Mouse (Mus musculus) midbrain, postnatal 0 days (tissue): ENCODE data around the gene Trove2. TPM values are rescaled to one million over a fixed set of nuclear protein-coding genes. Genes with fewer than 3 reads are reported as not detected.

Source experiments
- ATAC-seq: fragments of 200-750 bp; cut with Nextera tagmentation; 2 replicates; pipeline ENCODE4 v1.8.0; 2017; ENCODE audit warnings: moderate number of reproducible peaks, mild to moderate bottlenecking, moderate TSS enrichment, moderate library complexity; ENCODE audit not compliant: low FRiP score
- DNase-seq: peaks from one replicate; pipeline ENCODE4 v3.0.0-alpha.2; 2015; ENCODE audit warnings: low spot score
- H3K27ac ChIP-seq: fragments of 300-500 bp; sonication (generic); 2 replicates; pipeline ENCODE4 v1.5.1; 2014; ENCODE audit warnings: low read depth, mild to moderate bottlenecking, low read length, mixed read lengths
- H3K27me3 ChIP-seq: fragments of 300-500 bp; sonication (generic); 2 replicates; pipeline ENCODE4 v1.6.1; 2014; ENCODE audit warnings: low read length, control low read depth, mixed read lengths; ENCODE audit not compliant: insufficient read depth
- H3K36me3 ChIP-seq: fragments of 300-500 bp; sonication (generic); 2 replicates; pipeline ENCODE4 v1.6.1; 2014; ENCODE audit warnings: low read length, control low read depth, mixed read lengths; ENCODE audit not compliant: insufficient read depth
- H3K4me1 ChIP-seq: fragments of 300-500 bp; sonication (generic); 2 replicates; pipeline ENCODE4 v1.6.1; 2014; ENCODE audit warnings: mild to moderate bottlenecking, control low read depth, antibody characterized with exemption, low read length, mixed read lengths; ENCODE audit not compliant: insufficient read depth
- H3K4me2 ChIP-seq: fragments of 300-500 bp; sonication (generic); 2 replicates; pipeline ENCODE4 v1.6.1; 2014; ENCODE audit warnings: low read depth, mild to moderate bottlenecking, low read length, mixed read lengths; ENCODE audit not compliant: poor library complexity, severe bottlenecking
- H3K4me3 ChIP-seq: fragments of 300-500 bp; sonication (generic); 2 replicates; pipeline ENCODE4 v1.5.1; 2014; ENCODE audit warnings: low read depth, mild to moderate bottlenecking, low read length, moderate library complexity
- H3K9ac ChIP-seq: fragments of 300-500 bp; sonication (generic); replicated peaks from 2 replicates; pipeline ENCODE4 v1.6.1; 2014; ENCODE audit warnings: mild to moderate bottlenecking, low read length, moderate library complexity, mixed read lengths; ENCODE audit not compliant: poor library complexity, severe bottlenecking
- H3K9me3 ChIP-seq: fragments of 300-500 bp; sonication (generic); 2 replicates; pipeline ENCODE4 v1.6.1; 2016; ENCODE audit warnings: low read length, control low read depth
- CTCF ChIP-seq: IDR thresholded peaks from 2 replicates; pipeline ENCODE4 v1.5.1; 2016; ENCODE audit warnings: antibody characterized with exemption, mild to moderate bottlenecking
- WGBS: fragments of 180-500 bp; shearing (Covaris S2); extraction: QIAGEN DNeasy Blood & Tissue Kit; methylation state at CpG from one replicate; pipeline ENCODE4 v1.1.7; 2014; 5-methylcytosine and 5-hydroxymethylcytosine counted together
- polyA plus RNA-seq: library from polyadenylated mRNA; unstranded; fragments of >200 nt; fragmentation: Nextera tagmentation; extraction: Ambion mirVana; gene quantifications from 2 replicates; pipeline ENCODE4 v1.2.1, GENCODE M21; 2015
- total RNA-seq: library from RNA; depleted of rRNA; stranded (reverse); fragments of >200 nt; gene quantifications from 2 replicates; pipeline ENCODE4 v1.2.3, GENCODE M21; 2014; rRNA removed

The Trove2 gene
- total and polyA plus RNA-seq, 2 experiments from 2014 or later: 24.9 to 31.5 TPM

DNA sequence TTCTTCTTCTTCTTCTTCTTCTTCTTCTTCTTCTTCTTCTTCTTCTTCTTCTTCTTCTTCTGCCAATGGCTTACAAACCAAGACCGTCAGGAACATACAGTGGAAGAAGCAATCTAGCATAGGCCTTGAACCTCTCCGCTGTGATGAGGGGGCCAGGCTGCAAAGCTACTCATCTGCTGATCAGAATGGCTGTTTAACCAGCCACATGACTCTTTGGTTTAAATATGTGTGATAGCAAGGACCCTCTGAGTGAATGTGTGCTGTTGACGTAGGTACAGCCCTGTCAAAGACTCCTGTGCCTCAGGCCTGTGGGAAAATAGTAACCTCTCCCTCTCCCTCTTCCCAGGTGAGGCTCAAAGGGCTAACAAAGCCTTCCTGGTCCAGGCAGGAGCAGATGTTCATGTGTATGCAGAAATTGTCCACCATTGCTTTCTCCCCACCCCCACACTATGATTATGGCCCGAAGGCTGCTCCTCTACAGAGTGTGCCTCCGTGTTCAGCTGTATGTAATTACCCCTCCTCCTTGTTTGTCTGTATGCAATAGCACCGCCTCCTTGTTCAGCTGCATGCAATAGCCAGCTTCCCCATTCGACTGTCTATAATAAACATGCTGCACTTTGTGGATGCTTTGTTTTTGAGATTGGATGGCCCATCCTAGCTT lies 66.8 kb downstream of the Trove2 start:
- Histone ChIP-seq H3K9ac (no peak overlapping the region), H3K4me1 (no peaks in the 10 kb centered on the region), H3K4me2 (no peak overlapping the region), H3K36me3 (no peaks in the 10 kb centered on the region), H3K4me3 (no peak overlapping the region), H3K27me3 (no peaks in the 10 kb centered on the region), H3K27ac (no peak overlapping the region), H3K9me3 (no peaks in the 10 kb centered on the region)
- no peak for TF ChIP-seq CTCF
- DNase-seq: no peak
- 78% methylated on average over 7 of the region's 7 CpGs for WGBS
- no peak for ATAC-seq

DNA sequence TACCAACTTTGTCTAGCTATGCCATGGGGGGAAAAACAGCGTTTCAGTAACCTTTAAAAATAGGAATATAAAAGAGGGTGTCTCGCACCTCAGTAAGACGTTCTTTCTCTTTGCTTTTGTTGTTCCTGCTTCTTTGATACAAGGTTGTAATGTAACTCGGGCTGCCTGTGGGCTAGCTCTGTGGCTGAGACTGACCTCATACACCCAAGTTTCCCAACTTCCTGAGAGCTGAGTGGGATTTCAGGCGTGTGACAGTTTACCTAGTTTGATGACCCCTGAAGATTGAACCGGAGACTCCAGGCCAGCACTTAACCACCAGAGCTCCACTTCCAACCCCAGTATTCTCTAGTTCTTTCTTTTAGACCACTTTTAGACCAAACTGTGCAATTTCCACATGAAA lies 68.5 kb downstream of the Trove2 start:
- no peaks in the 10 kb centered on the region for H3K27me3 ChIP-seq
- H3K9ac ChIP-seq: no peak overlapping the region
- no peak overlapping the region for H3K27ac ChIP-seq
- no peak for TF ChIP-seq CTCF
- H3K4me3 ChIP-seq: no peak overlapping the region
- WGBS: 83% methylated on average over 6 of the region's 6 CpGs
- H3K4me1 ChIP-seq: no peaks in the 10 kb centered on the region
- H3K9me3 ChIP-seq: no peaks in the 10 kb centered on the region
- H3K36me3 ChIP-seq: no peaks in the 10 kb centered on the region
- ATAC-seq (no peak), DNase-seq (no peak)
- no peak overlapping the region for H3K4me2 ChIP-seq

- Histone ChIP-seq H3K27me3 (no peaks in the 10 kb centered on the region), H3K9ac (no peak overlapping the region), H3K27ac (no peak overlapping the region), H3K36me3 (no peaks in the 10 kb centered on the region), H3K4me3 (no peak overlapping the region), H3K4me1 (no peaks in the 10 kb centered on the region), H3K4me2 (no peak overlapping the region), H3K9me3 (no peaks in the 10 kb centered on the region)
- DNase-seq (no peak), ATAC-seq (no peak)
- TF ChIP-seq CTCF: no peak
- WGBS: 53% methylated on average over 4 of the region's 4 CpGs
These were observed 69.9 kb downstream of the Trove2 start for GRCm38 (mm10) chr1:143707006-143707405.

- H3K9me3 ChIP-seq: no peaks in the 10 kb centered on the region
- H3K36me3 ChIP-seq: no peaks in the 10 kb centered on the region
- peak within 1 kb of the TSS; percentile 83 for H3K4me2 ChIP-seq
- peak; percentile 99 for ATAC-seq
- H3K9ac ChIP-seq: peak within 1 kb of the TSS; percentile 91
- peak; percentile 56 for TF ChIP-seq CTCF
- peaks cover 3% of the 10 kb centered on the region; the same call in 1 of the 2 replicates for H3K4me1 ChIP-seq
- H3K27ac ChIP-seq: peak within 1 kb of the TSS; percentile 92
- peak within 1 kb of the TSS; percentile 91 for H3K4me3 ChIP-seq
- H3K27me3 ChIP-seq: no peaks in the 10 kb centered on the region
- WGBS: under 1% methylated on average over 52 of the region's 74 CpGs
- peak; percentile 93 for DNase-seq
These were observed 74.1 kb downstream of the Trove2 start, which contains the start of gene Cdc73 for GRCm38 (mm10) chr1:143702741-143703262. Gene Cdc73, minus strand, starts transcription at chr1:143702893.

DNA sequence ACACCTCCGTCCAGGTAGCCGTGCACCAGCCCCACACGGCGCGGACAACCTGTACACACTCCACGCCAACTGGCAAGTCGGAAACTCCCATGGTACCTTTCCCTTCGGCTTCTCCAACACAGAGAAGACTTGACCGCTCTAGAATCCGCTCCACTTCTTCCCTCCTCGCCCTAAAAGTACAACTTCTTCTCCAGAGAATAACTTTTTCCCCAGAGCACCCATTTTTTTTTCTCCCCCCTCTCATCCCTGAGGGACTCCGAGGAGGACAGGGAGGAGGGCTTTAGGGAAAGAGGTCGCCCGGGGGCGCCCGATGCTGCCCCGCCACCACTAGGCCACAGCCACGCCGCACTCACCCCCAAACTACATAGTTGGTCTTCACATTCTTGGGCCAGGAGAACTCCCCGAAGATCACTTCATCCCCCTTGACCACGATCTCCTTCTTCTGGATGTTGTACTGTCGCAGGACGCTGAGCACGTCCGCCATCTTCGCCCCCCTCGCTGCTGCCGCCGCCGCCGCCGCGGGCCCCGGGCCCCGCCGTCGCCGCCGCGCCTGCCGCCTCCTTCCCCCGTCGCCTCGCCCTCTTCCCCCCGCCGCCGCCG lies 74.6 kb downstream of the Trove2 start:
- Histone ChIP-seq H3K27me3 (no peaks in the 10 kb centered on the region), H3K9me3 (no peaks in the 10 kb centered on the region), H3K4me1 (peaks cover 3% of the 10 kb centered on the region; the same call in 1 of the 2 replicates), H3K4me2 (peak overlapping the region; percentile 83), H3K4me3 (peak overlapping the region; percentile 91), H3K9ac (peak overlapping the region; percentile 91), H3K36me3 (no peaks in the 10 kb centered on the region), H3K27ac (peak overlapping the region; percentile 92)
- WGBS: 1% methylated on average over 37 of the region's 48 CpGs
- ATAC-seq (peak; percentile 78), DNase-seq (peak; percentile 25)
- no peak for TF ChIP-seq CTCF

DNA sequence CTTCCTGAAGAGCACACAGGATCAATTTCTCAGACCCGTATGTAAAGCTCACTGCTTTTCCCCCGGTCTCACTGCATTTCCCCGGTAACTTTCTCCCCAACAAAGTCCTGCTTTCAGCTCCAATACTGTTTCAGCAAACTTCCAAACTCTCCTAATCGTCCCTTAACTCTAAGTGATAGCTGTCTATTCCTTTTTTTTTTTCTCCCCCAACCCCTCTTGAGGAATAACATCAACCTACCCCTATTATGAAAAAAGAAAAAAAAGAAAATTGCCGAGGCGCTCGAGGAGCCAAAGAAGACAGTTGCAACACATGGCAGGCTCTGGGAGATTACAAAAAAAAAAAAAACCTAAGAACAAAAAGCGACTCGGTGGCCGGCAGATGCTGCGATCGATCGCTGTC lies 75.1 kb downstream of the Trove2 start:
- H3K9me3 ChIP-seq: no peaks in the 10 kb centered on the region
- no peak for TF ChIP-seq CTCF
- no peak for DNase-seq
- peaks cover 3% of the 10 kb centered on the region; the same call in 1 of the 2 replicates for H3K4me1 ChIP-seq
- no peak for ATAC-seq
- H3K36me3 ChIP-seq: no peaks in the 10 kb centered on the region; the same call in 1 of the 2 replicates
- H3K27ac ChIP-seq: peak overlapping the region; percentile 92
- no peaks in the 10 kb centered on the region for H3K27me3 ChIP-seq
- under 1% methylated on average over 13 of the region's 13 CpGs for WGBS
- peak overlapping the region; percentile 91 for H3K9ac ChIP-seq
- H3K4me2 ChIP-seq: peak overlapping the region; percentile 83
- peak overlapping the region; percentile 91 for H3K4me3 ChIP-seq

Other genes starting within 250 kb of the Trove2 start
- gene B3galt2, start 136.4 kb downstream of the Trove2 start, total RNA-seq: 15.0 and 20.4 TPM in 2 replicates
- gene B3galt2, start 136.4 kb downstream of the Trove2 start, polyA plus RNA-seq: 7.2 and 8.5 TPM in 2 replicates
- gene Cdc73, start 74.2 kb downstream of the Trove2 start, total RNA-seq: 7.8 and 11.6 TPM in 2 replicates
- gene Cdc73, start 74.2 kb downstream of the Trove2 start, polyA plus RNA-seq: 8.3 and 11.5 TPM in 2 replicates
- gene Glrx2, start 60.7 kb downstream of the Trove2 start, total RNA-seq: 31.4 and 40.8 TPM in 2 replicates
- 98.0 and 113 TPM in 2 replicates for gene Glrx2, start 60.7 kb downstream of the Trove2 start, polyA plus RNA-seq
- 9.2 and 24.9 TPM in 2 replicates for gene Uchl5, start 204 bp upstream of the Trove2 start, total RNA-seq
- 57.6 and 63.0 TPM in 2 replicates for gene Uchl5, start 204 bp upstream of the Trove2 start, polyA plus RNA-seq
- gene Rgs2, start 227.1 kb upstream of the Trove2 start, total RNA-seq: 26.4 and 34.4 TPM in 2 replicates
- 83.3 and 85.2 TPM in 2 replicates for gene Rgs2, start 227.1 kb upstream of the Trove2 start, polyA plus RNA-seq